Mouse (Mus musculus): ENCODE measurements around the gene Hspa8.

GRCm38 (mm10) chr9:40783641-40784373 lies 17.0 kb upstream of the Hspa8 start:
- TF ChIP-seq CHD2 (IDR thresholded peaks at IDR 0.05; ENCODE audit: low read depth, low read length) (no peak; the same call in 1 of the 2 replicates), MAFK (IDR thresholded peaks at IDR 0.05; ENCODE audit: insufficient read depth, low read depth, low read length) (no peak), ZC3H11A (IDR thresholded peaks at IDR 0.05; ENCODE audit: borderline replicate concordance, low read depth, low read length) (no peak)
